Mouse (Mus musculus): ENCODE data around the gene AC170998.1. TPM values are rescaled to one million over a fixed set of nuclear protein-coding genes. Genes with fewer than 3 reads are reported as not detected.

Gene AC170998.1
- polyA plus RNA-seq (2017; shearing (Covaris generic)), result 8.5 TPM

DNA sequence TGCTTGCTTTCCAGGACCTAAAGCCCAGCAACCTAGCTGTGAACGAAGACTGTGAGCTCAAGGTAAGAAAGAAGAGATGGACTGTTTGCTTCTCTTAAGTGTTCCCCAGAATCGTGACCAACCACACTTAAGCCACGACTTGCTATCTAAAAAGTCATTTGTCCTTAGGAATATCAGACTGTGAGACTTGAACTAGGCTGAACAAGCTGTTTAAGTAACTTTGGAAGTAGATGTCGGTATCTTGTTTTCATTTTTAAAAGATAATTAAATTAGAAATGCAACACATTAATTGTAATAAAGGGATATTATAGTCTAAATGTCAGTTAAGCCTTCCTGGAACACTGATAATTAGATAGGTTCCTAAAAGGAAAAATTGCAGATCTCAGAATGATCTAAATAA is at the start of gene AC170998.1:
AC170998.1 (plus strand) TSS at position 301 of the 400 bp plus-strand sequence.

DNA sequence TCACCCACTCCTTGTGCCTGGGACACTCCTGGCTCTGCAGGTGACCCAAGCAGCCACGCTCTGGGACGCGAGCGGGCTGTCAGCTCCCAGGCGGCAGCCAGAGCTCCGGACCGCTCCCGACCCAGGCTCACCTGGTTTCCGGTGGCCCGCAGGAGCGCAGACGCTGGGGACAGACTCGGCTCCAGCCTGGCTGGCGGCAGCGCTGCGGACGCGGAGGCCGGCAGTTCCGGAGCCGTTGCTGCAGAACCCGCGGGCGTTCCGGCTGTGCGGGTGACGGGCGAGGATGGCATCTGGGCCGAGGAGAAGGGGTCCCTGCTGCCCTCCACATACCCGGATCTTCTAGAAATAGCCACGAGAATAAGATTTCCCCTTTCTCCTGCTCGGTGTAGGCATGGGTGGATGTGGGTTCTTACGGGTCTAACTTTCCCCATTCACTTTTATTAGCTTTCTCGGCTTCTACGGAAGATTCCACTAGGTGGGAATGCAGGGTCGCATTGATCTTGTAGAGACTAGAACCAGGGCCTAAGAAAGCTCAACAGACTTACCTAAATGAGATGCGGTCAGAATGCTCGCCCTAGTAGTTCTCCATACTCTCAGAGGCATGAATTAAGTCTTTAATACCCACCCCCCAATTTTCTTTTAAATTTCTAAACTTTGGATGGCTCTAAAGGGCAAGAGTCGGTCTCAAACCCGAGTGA is 36.1 kb upstream of the AC170998.1 start, which contains the start of gene Slc26a8:
Slc26a8 (minus strand) TSS at position 648 of the 698 bp plus-strand sequence.

DNA sequence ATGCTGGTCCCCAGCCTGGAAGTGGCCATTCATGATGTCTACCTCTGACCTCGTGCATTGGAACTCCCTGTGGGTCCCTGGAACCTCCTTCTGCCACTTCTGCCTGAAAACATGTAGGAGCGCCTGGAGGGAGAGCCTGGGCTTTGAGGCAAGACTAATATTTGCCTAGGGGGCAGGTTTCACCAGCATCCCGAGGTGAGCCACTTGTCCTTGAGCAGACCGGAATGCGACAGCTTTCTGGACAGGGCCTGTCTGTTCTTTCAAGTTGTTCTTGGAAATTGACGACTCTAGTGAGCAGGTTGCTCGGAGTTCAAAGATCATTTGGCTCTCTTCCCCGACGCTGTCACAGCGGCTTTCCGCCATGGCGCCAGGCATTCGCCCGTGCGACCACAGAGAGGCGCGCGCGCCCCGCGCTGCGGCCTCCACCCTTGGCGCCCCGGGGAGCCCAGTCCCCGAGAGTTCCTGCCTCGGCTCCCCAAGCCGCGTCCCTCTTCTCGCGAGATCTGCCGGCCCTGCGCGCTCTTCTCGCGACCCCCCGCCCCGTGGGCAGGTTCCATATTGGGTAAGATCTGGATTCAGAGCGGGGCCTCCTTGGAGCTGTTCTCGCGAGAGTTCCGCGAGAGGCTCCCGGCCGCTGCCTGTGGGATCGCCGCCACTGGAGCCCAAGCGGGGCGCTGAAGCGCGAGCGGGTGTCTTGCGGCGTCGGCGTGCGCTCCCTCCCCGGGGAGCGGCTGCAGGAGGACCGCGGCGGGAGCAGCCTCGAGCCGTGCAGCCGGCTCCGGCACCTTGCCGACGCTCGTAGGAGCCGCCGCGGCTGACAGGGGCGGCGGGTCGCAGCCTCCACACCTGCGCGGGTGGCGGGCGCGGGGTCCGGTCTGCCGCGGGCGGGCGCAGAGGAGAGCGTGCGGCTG is 34.9 kb upstream of the AC170998.1 start, which contains the start of gene Mapk14:
Mapk14 (plus strand) TSS at position 554 of the 911 bp plus-strand sequence.

GRCm38 (mm10) chr17:28769121-28769874 is 43.4 kb downstream of the AC170998.1 start, which contains the start of gene Mapk13:
TSS of gene Mapk13 (plus strand) at chr17:28769297.

Other genes starting within 250 kb of the AC170998.1 start
- 67.9 TPM for gene Fkbp5, start 208.6 kb upstream of the AC170998.1 start, polyA plus RNA-seq (2017; shearing (Covaris generic))
- not detected for gene Armc12, start 195.3 kb upstream of the AC170998.1 start, polyA plus RNA-seq (2017; shearing (Covaris generic))
- not detected for gene Clpsl2, start 176.7 kb upstream of the AC170998.1 start, polyA plus RNA-seq (2017; shearing (Covaris generic))
- gene Clps, start 165.3 kb upstream of the AC170998.1 start, polyA plus RNA-seq (2017; shearing (Covaris generic)), result not detected
- gene Lhfpl5, start 150.4 kb upstream of the AC170998.1 start, polyA plus RNA-seq (2017; shearing (Covaris generic)), result not detected
- 265 TPM for gene Srpk1, start 103.4 kb upstream of the AC170998.1 start, polyA plus RNA-seq (2017; shearing (Covaris generic))
- gene Slc26a8, start 35.9 kb upstream of the AC170998.1 start, polyA plus RNA-seq (2017; shearing (Covaris generic)), result 0.54 TPM
- gene Mapk14, start 34.8 kb upstream of the AC170998.1 start, polyA plus RNA-seq (2017; shearing (Covaris generic)), result 107 TPM
- not detected for gene Mapk13, start 43.2 kb downstream of the AC170998.1 start, polyA plus RNA-seq (2017; shearing (Covaris generic))
- gene Brpf3, start 75.0 kb downstream of the AC170998.1 start, polyA plus RNA-seq (2017; shearing (Covaris generic)), result 15.1 TPM
- gene Pnpla1, start 132.3 kb downstream of the AC170998.1 start, polyA plus RNA-seq (2017; shearing (Covaris generic)), result not detected
- gene 4930539E08Rik, start 189.2 kb downstream of the AC170998.1 start, polyA plus RNA-seq (2017; shearing (Covaris generic)), result 0.16 TPM
- gene Pxt1, start 217.8 kb downstream of the AC170998.1 start, polyA plus RNA-seq (2017; shearing (Covaris generic)), result not detected
- 61.7 TPM for gene Kctd20, start 225.9 kb downstream of the AC170998.1 start, polyA plus RNA-seq (2017; shearing (Covaris generic))